10 mouse cellular contexts compared by ENCODE assay signal in the genomic region with DNA sequence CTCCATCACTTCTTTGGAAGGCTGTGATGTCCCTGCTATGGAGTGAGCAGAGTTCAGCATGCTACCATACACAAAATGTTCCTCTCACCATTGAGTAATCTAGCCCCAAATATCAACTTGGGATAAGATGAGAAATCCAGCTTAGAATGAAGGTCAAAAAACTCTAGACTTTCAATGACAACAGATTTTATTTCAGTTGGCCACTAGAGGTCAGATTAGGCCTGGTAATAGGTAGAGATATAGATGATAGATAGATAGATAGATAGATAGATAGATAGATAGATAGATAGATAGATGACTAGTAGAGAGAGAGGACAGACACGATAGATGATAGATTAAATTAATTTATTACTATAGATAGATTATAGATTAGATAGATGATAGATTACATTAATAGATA.
DNase-seq lines count a peak whose midpoint lies in the region; TF ChIP-seq lines count a peak whose summit lies in the region.
"Had no signal": no experiment of that assay in that cellular context is flagged by ENCODE, and none has a peak within 500 bp of the region (broad histone marks: within the 10 kb centered on the region; RNA-seq: fewer than 3 reads in every experiment).

No protein-coding gene starts in this region.

- H3K27ac ChIP-seq in ES-E14 (ENCODE audit: insufficient read depth, low read depth, low read length, poor library complexity, severe bottlenecking), result no peak overlapping the region

- H3K9me3 ChIP-seq in ES-E14 (ENCODE audit: control insufficient read depth, insufficient read depth, low read depth, low read length), result no peaks in the 10 kb centered on the region

- H3K4me3 ChIP-seq in ES-E14 (ENCODE audit: insufficient read depth in 1 of 2, low read depth in 1 of 2, low read length in 2 of 2, poor library complexity in 1 of 2, severe bottlenecking in 1 of 2), result no peak overlapping the region
- H3K4me3 ChIP-seq: myocyte had no signal

- H3K9ac ChIP-seq in ES-E14 (ENCODE audit: insufficient read depth, low read depth, low read length, poor library complexity, severe bottlenecking), result no peak overlapping the region

- no peaks in the 10 kb centered on the region for H3K36me3 ChIP-seq in ES-E14 (ENCODE audit: control insufficient read depth, insufficient read depth, low read length, poor library complexity, severe bottlenecking)

- peak; percentile 36 for DNase-seq in kidney, adult 9 months
- no peak for DNase-seq in kidney, adult 11 months
- DNase-seq in CD4-positive helper T cell, adult 2 months (ENCODE audit: low read depth, low spot score), result peak; percentile 16
- peak; percentile 6 for DNase-seq in ES-E14 (ENCODE audit: low read depth, low spot score)
- DNase-seq in lung, postnatal 14 days, result peak; percentile 2
- DNase-seq in spleen, postnatal 36 days (ENCODE audit: low spot score in 2 of 2), result no peak
- no peak for DNase-seq in spleen, postnatal 10 days (ENCODE audit: low spot score in 2 of 2)
- DNase-seq: cerebellum, postnatal 25 days; gastrocnemius, postnatal 14 days had no signal

- in situ Hi-C loops in ES-E14 (cut with MboI; ENCODE audit: low sequenced_read_pairs in 2 of 2, unreplicated experiment in 2 of 2), result loop anchor here in 1 of 2 experiments (10.0 kb wide), 1 partner anchor 155 kb away; no protein-coding TSS in a partner anchor

- no peaks in the 10 kb centered on the region for H3K4me1 ChIP-seq in ES-E14 (ENCODE audit: control insufficient read depth in 2 of 2, insufficient read depth in 2 of 2, low read length in 2 of 2, poor library complexity in 1 of 2)

TF ChIP-seq in ES-E14, 5 proteins besides CTCF, POLR2A, EP300 and RAD21:
- TF ChIP-seq CHD2 (IDR thresholded peaks at IDR 0.05; ENCODE audit: low read depth, low read length) (no peak), ZC3H11A (IDR thresholded peaks at IDR 0.05; ENCODE audit: borderline replicate concordance, low read depth, low read length) (no peak), MAFK (IDR thresholded peaks at IDR 0.05; ENCODE audit: insufficient read depth, low read depth, low read length) (no peak), HCFC1 (IDR thresholded peaks at IDR 0.05; ENCODE audit: borderline replicate concordance, insufficient read depth, low read length) (no peak), ZNF384 (IDR thresholded peaks at IDR 0.05; ENCODE audit: low read depth, low read length) (no peak)

Comparison
In these comparisons a context has a peak if more than half of its experiments do, and no peak if none do; other contexts are left out.
1. DNase-seq: peak in kidney, adult 9 months (single experiment), CD4-positive helper T cell, adult 2 months (single experiment), ES-E14 (single experiment) and lung, postnatal 14 days (single experiment); none in kidney, adult 11 months (single experiment), spleen, postnatal 36 days (0 of 2) and spleen, postnatal 10 days (0 of 2).